ENCODE assay signal across 18 mouse cellular contexts in genomic region chr19:57188553-57188952, GRCm38 (mm10).
DNase-seq lines count a peak whose midpoint lies in the region; ATAC-seq lines count a peak whose summit lies in the region.
"Had no signal": no experiment of that assay in that cellular context is flagged by ENCODE, and none has a peak within 500 bp of the region (broad histone marks: within the 10 kb centered on the region; RNA-seq: fewer than 3 reads in every experiment).

No protein-coding gene starts in this region.

- no peak overlapping the region for H3K4me3 ChIP-seq in hindbrain, embryonic 14.5 days (replicated peaks; ENCODE audit: low read length)
- H3K4me3 ChIP-seq: erythroblast, embryonic 14.5 days; forebrain, embryonic 15.5 days; heart, embryonic 15.5 days; hindbrain, embryonic 12.5 days; left cerebral cortex, adult 2 months; limb, embryonic 10.5 days; liver, embryonic 12.5 days; midbrain, embryonic 10.5 days; neural tube, embryonic 15.5 days had no signal

- 80% methylated on average over 4 of the region's 4 CpGs for WGBS in hindbrain, embryonic 14.5 days

- ATAC-seq in megakaryocyte progenitor cell, adult 5-6 weeks (replicated peaks; ENCODE audit: poor library complexity): peak; percentile 88
- ATAC-seq in hindbrain, embryonic 14.5 days (ENCODE audit: low FRiP score): no peak
- ATAC-seq: forebrain, embryonic 15.5 days; liver, embryonic 12.5 days had no signal

- H3K9ac ChIP-seq in hindbrain, embryonic 14.5 days: no peak overlapping the region
- H3K9ac ChIP-seq: forebrain, embryonic 15.5 days; heart, embryonic 15.5 days; hindbrain, embryonic 12.5 days; liver, embryonic 12.5 days; neural tube, embryonic 15.5 days had no signal

- no peaks in the 10 kb centered on the region for H3K9me3 ChIP-seq in hindbrain, embryonic 14.5 days (ENCODE audit: control insufficient read depth, low read length)
- H3K9me3 ChIP-seq: forebrain, embryonic 15.5 days; heart, embryonic 15.5 days; hindbrain, embryonic 12.5 days; limb, embryonic 10.5 days; liver, embryonic 12.5 days; midbrain, embryonic 10.5 days; neural tube, embryonic 15.5 days had no signal

- H3K4me2 ChIP-seq in hindbrain, embryonic 14.5 days (replicated peaks): no peak overlapping the region
- H3K4me2 ChIP-seq: forebrain, embryonic 15.5 days; heart, embryonic 15.5 days; hindbrain, embryonic 12.5 days; liver, embryonic 12.5 days; neural tube, embryonic 15.5 days had no signal

- peak; percentile 65 for DNase-seq in cerebellum, adult 11-12 months
- DNase-seq in cerebellum, adult 11 months: no peak
- peak; percentile 42 to 55 for DNase-seq in kidney, postnatal 36 days
- DNase-seq in kidney, adult 11 months: no peak
- peak; percentile 87 for DNase-seq in brain, adult 2 months (ENCODE audit: low read depth, low spot score)
- DNase-seq in hindbrain, embryonic 14.5 days (ENCODE audit: low spot score): no peak
- no peak for DNase-seq in urinary bladder, postnatal 14 days (ENCODE audit: low spot score)
- DNase-seq: thymus, postnatal 4 days had no signal

- no peak overlapping the region for H3K27ac ChIP-seq in hindbrain, embryonic 14.5 days
- H3K27ac ChIP-seq: forebrain, embryonic 15.5 days; heart, embryonic 15.5 days; hindbrain, embryonic 12.5 days; left cerebral cortex, adult 2 months; limb, embryonic 10.5 days; liver, embryonic 12.5 days; midbrain, embryonic 10.5 days; neural tube, embryonic 15.5 days had no signal

- no peaks in the 10 kb centered on the region for H3K27me3 ChIP-seq in hindbrain, embryonic 14.5 days (ENCODE audit: control insufficient read depth, insufficient read depth, low read length)
- H3K27me3 ChIP-seq: forebrain, embryonic 15.5 days; heart, embryonic 15.5 days; hindbrain, embryonic 12.5 days; liver, embryonic 12.5 days; neural tube, embryonic 15.5 days had no signal

- H3K36me3 ChIP-seq in hindbrain, embryonic 14.5 days (replicated peaks; ENCODE audit: control insufficient read depth, insufficient read depth): no peaks in the 10 kb centered on the region
- H3K36me3 ChIP-seq: forebrain, embryonic 15.5 days; heart, embryonic 15.5 days; hindbrain, embryonic 12.5 days; limb, embryonic 10.5 days; liver, embryonic 12.5 days; midbrain, embryonic 10.5 days; neural tube, embryonic 15.5 days had no signal

- no peaks in the 10 kb centered on the region for H3K4me1 ChIP-seq in hindbrain, embryonic 14.5 days (replicated peaks; ENCODE audit: control insufficient read depth, insufficient read depth, low read length)
- H3K4me1 ChIP-seq: forebrain, embryonic 15.5 days; limb, embryonic 10.5 days; liver, embryonic 12.5 days; midbrain, embryonic 10.5 days; neural tube, embryonic 15.5 days had no signal

Comparison
In these comparisons a context has a peak if more than half of its experiments do, and no peak if none do; other contexts are left out.
1. DNase-seq: peak in cerebellum, adult 11-12 months (single experiment), kidney, postnatal 36 days (2 of 2) and brain, adult 2 months (single experiment); none in cerebellum, adult 11 months (single experiment), kidney, adult 11 months (single experiment), hindbrain, embryonic 14.5 days (single experiment) and urinary bladder, postnatal 14 days (single experiment).